Mouse (Mus musculus): ENCODE data around the gene Celf6. TPM values are rescaled to one million over a fixed set of nuclear protein-coding genes. Genes with fewer than 3 reads are reported as not detected.

Celf6 gene
- polyA plus RNA-seq (2014; fragmentation: Nextera tagmentation; extraction: Ambion mirVana) = 0.16 and 0.34 TPM in 2 replicates

DNA sequence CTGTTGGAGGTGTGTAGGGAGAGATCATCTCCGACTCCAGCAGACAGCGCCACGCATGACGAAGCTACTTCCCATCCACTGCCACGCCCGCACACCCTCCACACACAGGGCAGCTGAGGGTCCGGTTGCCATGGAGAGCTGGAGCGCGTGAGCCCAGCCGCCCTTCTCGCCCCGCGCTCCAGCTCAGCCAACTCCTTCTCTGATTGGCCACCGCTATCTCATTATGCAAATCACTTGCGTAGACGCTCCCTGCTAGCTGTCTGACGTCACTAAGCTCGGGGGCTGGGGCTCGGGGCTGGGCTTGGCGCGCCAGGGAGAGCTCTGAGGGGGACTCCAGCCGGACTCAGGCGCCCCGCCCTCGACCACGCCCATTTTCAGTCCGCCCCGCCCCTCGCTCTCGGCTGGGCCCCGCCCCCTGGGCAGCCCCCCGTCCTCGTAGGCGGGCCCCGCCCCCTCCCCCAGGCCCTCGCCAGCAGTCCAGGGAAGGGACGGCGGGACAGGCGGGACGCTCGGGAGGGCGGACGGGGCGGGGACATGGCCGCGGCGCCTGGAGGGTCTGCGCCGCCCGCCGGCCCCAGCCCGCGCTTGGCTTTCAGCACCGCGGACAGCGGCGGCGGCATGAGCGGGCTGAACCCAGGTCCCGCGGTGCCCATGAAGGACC, at the start of gene Celf6:
Celf6 (plus strand) TSS at position 74 of the 661 bp plus-strand sequence.
- H3K4me1 ChIP-seq (ENCODE audit: control insufficient read depth in 2 of 2, insufficient read depth in 2 of 2, low read length in 2 of 2) = peaks cover 4 to 12% of the 10 kb centered on the region in 2 experiments; a peak in 2 of 4 replicates
- no peaks in the 10 kb centered on the region for H3K36me3 ChIP-seq (ENCODE audit: control insufficient read depth, insufficient read depth, low read length)
- peak within 1 kb of the TSS; percentile 43 to 45 for H3K4me3 ChIP-seq (ENCODE audit: control insufficient read depth in 1 of 2, insufficient read depth in 1 of 2, low read depth in 1 of 2, low read length in 2 of 2)
- peak; percentile 97 for ATAC-seq (ENCODE audit: insufficient number of reproducible peaks, insufficient read depth, low FRiP score, low read depth)
- peak within 1 kb of the TSS; percentile 75 for H3K4me2 ChIP-seq (ENCODE audit: low read length)
- peaks cover 32% of the 10 kb centered on the region for H3K27me3 ChIP-seq (ENCODE audit: control insufficient read depth, insufficient read depth, low read length)
- H3K9ac ChIP-seq (ENCODE audit: low read length) = no peak within 1 kb of the TSS
- no peak within 1 kb of the TSS for H3K27ac ChIP-seq (replicated peaks in 1 of 2; ENCODE audit: control insufficient read depth in 1 of 2, insufficient read depth in 1 of 2, low read depth in 2 of 2, low read length in 2 of 2)
- WGBS = under 1% methylated on average over 58 of the region's 61 CpGs
- no peaks in the 10 kb centered on the region for H3K9me3 ChIP-seq (ENCODE audit: control insufficient read depth, low read length)

GRCm38 (mm10) chr9:59528274-59528673, 49.4 kb upstream of the Celf6 start:
- H3K4me1 ChIP-seq (ENCODE audit: control insufficient read depth in 2 of 2, insufficient read depth in 2 of 2, low read length in 2 of 2) = no peaks in the 10 kb centered on the region
- no peak overlapping the region for H3K4me2 ChIP-seq (ENCODE audit: low read length)
- no peaks in the 10 kb centered on the region for H3K27me3 ChIP-seq (ENCODE audit: control insufficient read depth, insufficient read depth, low read length)
- H3K36me3 ChIP-seq (ENCODE audit: control insufficient read depth, insufficient read depth, low read length) = no peaks in the 10 kb centered on the region
- WGBS = 71% methylated on average over 2 of the region's 2 CpGs
- H3K9me3 ChIP-seq (ENCODE audit: control insufficient read depth, low read length) = no peaks in the 10 kb centered on the region
- no peak overlapping the region for H3K9ac ChIP-seq (ENCODE audit: low read length)
- no peak for ATAC-seq (ENCODE audit: insufficient number of reproducible peaks, insufficient read depth, low FRiP score, low read depth)
- H3K27ac ChIP-seq (replicated peaks in 1 of 2; ENCODE audit: control insufficient read depth in 1 of 2, insufficient read depth in 1 of 2, low read depth in 2 of 2, low read length in 2 of 2) = no peak overlapping the region
- H3K4me3 ChIP-seq (ENCODE audit: control insufficient read depth in 1 of 2, insufficient read depth in 1 of 2, low read depth in 1 of 2, low read length in 2 of 2) = no peak overlapping the region

GRCm38 (mm10) chr9:59531645-59532044, 46.1 kb upstream of the Celf6 start:
- no peak overlapping the region for H3K27ac ChIP-seq (replicated peaks in 1 of 2; ENCODE audit: control insufficient read depth in 1 of 2, insufficient read depth in 1 of 2, low read depth in 2 of 2, low read length in 2 of 2)
- H3K36me3 ChIP-seq (ENCODE audit: control insufficient read depth, insufficient read depth, low read length) = no peaks in the 10 kb centered on the region
- no peak overlapping the region for H3K4me3 ChIP-seq (ENCODE audit: control insufficient read depth in 1 of 2, insufficient read depth in 1 of 2, low read depth in 1 of 2, low read length in 2 of 2)
- no peaks in the 10 kb centered on the region for H3K4me1 ChIP-seq (ENCODE audit: control insufficient read depth in 2 of 2, insufficient read depth in 2 of 2, low read length in 2 of 2)
- no peak overlapping the region for H3K4me2 ChIP-seq (ENCODE audit: low read length)
- no peaks in the 10 kb centered on the region for H3K27me3 ChIP-seq (ENCODE audit: control insufficient read depth, insufficient read depth, low read length)
- no peak overlapping the region for H3K9ac ChIP-seq (ENCODE audit: low read length)
- ATAC-seq (ENCODE audit: insufficient number of reproducible peaks, insufficient read depth, low FRiP score, low read depth) = no peak
- 53% methylated on average over 5 of the region's 5 CpGs for WGBS
- H3K9me3 ChIP-seq (ENCODE audit: control insufficient read depth, low read length) = no peaks in the 10 kb centered on the region

GRCm38 (mm10) chr9:59533422-59533821, 44.3 kb upstream of the Celf6 start:
- H3K4me2 ChIP-seq (ENCODE audit: low read length) = no peak overlapping the region
- H3K27ac ChIP-seq (replicated peaks in 1 of 2; ENCODE audit: control insufficient read depth in 1 of 2, insufficient read depth in 1 of 2, low read depth in 2 of 2, low read length in 2 of 2) = no peak overlapping the region
- H3K4me1 ChIP-seq (ENCODE audit: control insufficient read depth in 2 of 2, insufficient read depth in 2 of 2, low read length in 2 of 2) = no peaks in the 10 kb centered on the region
- H3K9ac ChIP-seq (ENCODE audit: low read length) = no peak overlapping the region
- ATAC-seq (ENCODE audit: insufficient number of reproducible peaks, insufficient read depth, low FRiP score, low read depth) = no peak
- no peaks in the 10 kb centered on the region for H3K36me3 ChIP-seq (ENCODE audit: control insufficient read depth, insufficient read depth, low read length)
- 70% methylated on average over 2 of the region's 2 CpGs for WGBS
- no peak overlapping the region for H3K4me3 ChIP-seq (ENCODE audit: control insufficient read depth in 1 of 2, insufficient read depth in 1 of 2, low read depth in 1 of 2, low read length in 2 of 2)
- H3K27me3 ChIP-seq (ENCODE audit: control insufficient read depth, insufficient read depth, low read length) = no peaks in the 10 kb centered on the region
- no peaks in the 10 kb centered on the region for H3K9me3 ChIP-seq (ENCODE audit: control insufficient read depth, low read length)

GRCm38 (mm10) chr9:59533889-59534288, 43.8 kb upstream of the Celf6 start:
- H3K27me3 ChIP-seq (ENCODE audit: control insufficient read depth, insufficient read depth, low read length) = no peaks in the 10 kb centered on the region
- H3K9me3 ChIP-seq (ENCODE audit: control insufficient read depth, low read length) = no peaks in the 10 kb centered on the region
- no peak overlapping the region for H3K27ac ChIP-seq (replicated peaks in 1 of 2; ENCODE audit: control insufficient read depth in 1 of 2, insufficient read depth in 1 of 2, low read depth in 2 of 2, low read length in 2 of 2)
- no peak for ATAC-seq (ENCODE audit: insufficient number of reproducible peaks, insufficient read depth, low FRiP score, low read depth)
- H3K36me3 ChIP-seq (ENCODE audit: control insufficient read depth, insufficient read depth, low read length) = no peaks in the 10 kb centered on the region
- peaks cover 0 to 2% of the 10 kb centered on the region in 2 experiments; a peak in 1 of 4 replicates for H3K4me1 ChIP-seq (ENCODE audit: control insufficient read depth in 2 of 2, insufficient read depth in 2 of 2, low read length in 2 of 2)
- no peak overlapping the region for H3K4me3 ChIP-seq (ENCODE audit: control insufficient read depth in 1 of 2, insufficient read depth in 1 of 2, low read depth in 1 of 2, low read length in 2 of 2)
- H3K4me2 ChIP-seq (ENCODE audit: low read length) = no peak overlapping the region
- H3K9ac ChIP-seq (ENCODE audit: low read length) = no peak overlapping the region
- 84% methylated on average over 4 of the region's 4 CpGs for WGBS

DNA sequence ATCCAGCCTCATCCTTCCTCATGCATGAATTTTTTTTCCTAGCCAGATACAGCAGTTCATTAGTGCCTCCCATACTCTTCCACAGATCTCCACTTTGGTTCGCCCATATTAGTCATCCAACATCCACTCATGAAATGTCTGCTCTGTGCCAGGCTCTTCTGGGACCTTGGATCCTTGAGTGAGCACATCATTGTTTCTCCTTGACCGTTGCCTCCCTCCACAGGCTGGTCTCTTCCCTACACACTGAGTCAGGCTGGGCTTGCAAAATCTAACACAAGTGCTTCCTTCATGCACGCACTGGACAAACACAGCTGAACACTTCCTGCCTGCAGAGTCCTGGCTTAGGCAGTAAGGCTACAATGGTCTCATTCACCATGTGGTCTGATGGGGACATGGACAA, 40.1 kb upstream of the Celf6 start:
- Histone ChIP-seq H3K4me1 (ENCODE audit: control insufficient read depth in 2 of 2, insufficient read depth in 2 of 2, low read length in 2 of 2) (peaks cover 7 to 22% of the 10 kb centered on the region in 2 experiments), H3K9me3 (ENCODE audit: control insufficient read depth, low read length) (no peaks in the 10 kb centered on the region), H3K9ac (ENCODE audit: low read length) (no peak overlapping the region), H3K36me3 (ENCODE audit: control insufficient read depth, insufficient read depth, low read length) (no peaks in the 10 kb centered on the region), H3K27ac (replicated peaks in 1 of 2; ENCODE audit: control insufficient read depth in 1 of 2, insufficient read depth in 1 of 2, low read depth in 2 of 2, low read length in 2 of 2) (no peak overlapping the region), H3K4me2 (ENCODE audit: low read length) (no peak overlapping the region), H3K27me3 (ENCODE audit: control insufficient read depth, insufficient read depth, low read length) (no peaks in the 10 kb centered on the region), H3K4me3 (ENCODE audit: control insufficient read depth in 1 of 2, insufficient read depth in 1 of 2, low read depth in 1 of 2, low read length in 2 of 2) (no peak overlapping the region)
- WGBS = 66% methylated on average over 3 of the region's 3 CpGs
- ATAC-seq (ENCODE audit: insufficient number of reproducible peaks, insufficient read depth, low FRiP score, low read depth) = no peak

GRCm38 (mm10) chr9:59539441-59540137, 38.1 kb upstream of the Celf6 start, which contains the start of the genes Hexa and Tmem202:
Gene Hexa, plus strand, starts transcription at chr9:59539540.
Gene Tmem202, minus strand, starts transcription at chr9:59539847.
- peak within 1 kb of the TSS; percentile 82 for H3K9ac ChIP-seq (ENCODE audit: low read length)
- no peaks in the 10 kb centered on the region for H3K36me3 ChIP-seq (ENCODE audit: control insufficient read depth, insufficient read depth, low read length)
- WGBS = 1% methylated on average over 55 of the region's 55 CpGs

More at GRCm38 (mm10) chr9:59539441-59540137, 38.1 kb upstream of the Celf6 start, which contains the start of the genes Hexa and Tmem202:
- H3K4me1 ChIP-seq (ENCODE audit: control insufficient read depth in 2 of 2, insufficient read depth in 2 of 2, low read length in 2 of 2) = peaks cover 8 to 27% of the 10 kb centered on the region in 2 experiments
- peak; percentile 86 for ATAC-seq (ENCODE audit: insufficient number of reproducible peaks, insufficient read depth, low FRiP score, low read depth)
- H3K9me3 ChIP-seq (ENCODE audit: control insufficient read depth, low read length) = no peaks in the 10 kb centered on the region
- peak within 1 kb of the TSS; percentile 67 to 84 for H3K4me3 ChIP-seq (ENCODE audit: control insufficient read depth in 1 of 2, insufficient read depth in 1 of 2, low read depth in 1 of 2, low read length in 2 of 2)
- no peaks in the 10 kb centered on the region for H3K27me3 ChIP-seq (ENCODE audit: control insufficient read depth, insufficient read depth, low read length)
- H3K27ac ChIP-seq (replicated peaks in 1 of 2; ENCODE audit: control insufficient read depth in 1 of 2, insufficient read depth in 1 of 2, low read depth in 2 of 2, low read length in 2 of 2) = peak within 1 kb of the TSS; percentile 59 to 63
- peak within 1 kb of the TSS; percentile 85 for H3K4me2 ChIP-seq (ENCODE audit: low read length)
